Mouse (Mus musculus): ENCODE measurements around the gene Prr36.

Prr36 gene

DNA sequence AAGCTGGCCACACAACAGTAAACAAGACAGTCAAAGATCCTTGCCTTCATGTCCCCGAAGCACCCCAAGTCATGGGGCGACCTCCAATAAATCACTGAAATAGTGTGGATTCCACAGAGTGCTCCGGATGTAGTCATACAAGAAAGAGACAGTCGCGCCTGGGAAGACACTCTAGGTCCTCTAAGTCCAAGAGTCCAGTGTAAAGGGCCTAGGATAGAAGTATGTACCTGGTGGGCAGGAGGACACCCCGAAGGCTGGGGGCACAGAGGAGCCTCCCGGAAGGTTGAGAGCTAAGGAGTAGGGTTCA lies 23.7 kb downstream of the Prr36 start:
- no peak for DNase-seq

DNA sequence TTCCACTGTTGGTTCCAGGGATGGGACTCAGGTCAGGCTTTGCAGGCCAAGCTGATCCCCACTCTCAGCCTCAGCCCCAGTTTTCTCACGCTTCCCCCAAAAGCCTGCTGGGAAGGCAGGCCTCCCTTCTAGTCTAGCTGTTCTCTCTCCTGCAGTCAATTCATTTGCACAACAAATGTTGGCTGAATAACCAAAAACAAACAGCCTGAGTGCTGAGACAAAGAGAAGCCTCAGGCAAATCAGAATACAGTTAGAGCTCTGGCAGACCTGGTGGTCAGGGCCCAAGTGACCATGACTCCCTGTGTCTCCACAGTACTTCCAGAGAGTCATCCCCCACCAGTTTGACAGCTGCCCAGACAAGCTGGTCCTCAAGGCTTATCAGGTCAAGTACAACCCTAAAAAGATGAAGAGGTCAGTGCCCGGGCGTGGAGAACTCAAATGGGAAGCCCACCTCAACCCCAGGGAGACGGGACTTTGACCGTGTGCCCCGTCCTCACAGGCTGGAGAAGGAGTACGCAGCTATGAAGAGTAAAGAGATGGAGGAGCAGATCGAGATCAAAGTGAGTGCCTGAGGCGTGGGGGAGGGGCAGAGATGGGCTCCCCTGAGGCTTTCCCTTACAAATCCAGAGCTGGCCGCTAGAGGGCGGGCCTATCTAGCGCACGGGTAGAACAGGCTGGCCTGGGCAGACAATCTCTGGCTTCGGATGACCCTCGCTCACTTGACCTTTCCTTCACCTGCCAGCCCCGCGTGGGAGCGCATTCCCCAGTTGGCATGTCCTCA lies 24.3 kb downstream of the Prr36 start:
- DNase-seq: peak; percentile 88

DNA sequence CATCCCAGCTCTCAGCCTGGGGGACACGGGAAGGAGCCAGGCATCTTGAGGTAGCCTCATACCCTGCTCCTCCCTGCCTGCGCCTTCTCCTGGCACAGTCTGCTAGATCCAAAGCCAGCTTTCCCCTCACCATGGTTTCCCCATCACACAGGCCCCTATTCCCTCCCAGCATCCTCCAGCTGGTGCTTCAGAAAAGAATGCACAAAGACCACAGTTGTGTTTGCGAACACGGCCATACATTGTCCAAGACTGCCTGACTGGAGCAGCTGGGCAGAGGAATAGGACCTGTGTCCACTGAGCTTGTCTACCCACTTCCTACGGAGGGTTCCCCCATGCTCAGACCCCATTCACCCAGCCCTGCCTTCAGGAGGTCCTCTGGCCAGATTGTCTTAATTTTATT lies 25.0 kb downstream of the Prr36 start:
- DNase-seq: no peak

DNA sequence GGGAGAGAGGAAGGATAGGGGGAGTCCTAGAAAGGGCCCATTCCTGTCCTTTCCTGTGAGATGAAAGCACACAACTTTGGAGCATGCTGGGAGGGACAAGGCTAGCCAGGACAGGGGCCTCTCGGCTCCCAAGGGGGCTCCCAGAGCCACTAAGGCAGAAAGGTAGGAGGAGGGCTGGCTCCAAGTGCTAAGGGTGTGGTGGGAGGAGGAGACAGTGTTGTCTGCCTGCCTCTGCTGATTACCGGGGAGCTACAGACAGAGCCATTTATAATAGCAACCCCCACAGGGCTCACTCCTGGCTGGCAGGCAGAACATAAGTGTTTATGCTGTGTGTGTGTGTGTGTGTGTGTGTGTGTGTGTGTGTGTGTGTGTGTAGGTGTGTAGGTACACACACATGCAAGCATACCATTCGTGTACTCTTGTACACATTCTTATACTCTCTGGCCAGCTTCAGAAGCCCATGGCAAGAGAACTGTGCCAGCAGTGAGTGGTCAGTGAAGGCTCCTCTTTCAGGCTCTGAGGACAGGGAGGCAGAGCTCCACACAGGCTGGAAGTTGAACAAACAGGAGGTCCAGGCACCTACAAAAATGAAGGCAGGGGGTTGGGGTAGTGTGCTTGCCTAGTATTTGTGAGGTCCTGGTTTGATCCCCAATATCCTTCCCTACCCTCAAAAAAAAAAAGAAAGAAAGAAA lies 28.1 kb downstream of the Prr36 start:
- DNase-seq: peak; percentile 82

DNA sequence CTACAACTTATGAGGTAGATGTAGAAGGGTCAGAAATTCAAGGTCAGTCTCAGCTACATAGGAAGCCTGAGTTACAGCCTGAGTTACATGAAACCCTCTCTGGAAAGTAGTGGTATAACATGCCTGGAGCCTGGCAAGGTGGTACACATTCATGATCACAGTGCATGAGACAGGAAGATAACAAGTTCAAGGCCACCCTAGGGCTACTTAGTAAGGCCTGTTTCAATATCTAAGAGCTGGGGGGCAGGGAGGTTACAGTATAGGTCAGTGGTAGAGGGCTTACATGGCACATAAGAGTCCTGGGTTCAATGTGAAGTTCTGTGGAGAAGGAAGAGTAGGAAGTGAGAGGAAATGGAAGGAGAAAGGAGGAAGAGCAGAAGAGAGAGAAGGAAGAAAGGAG lies 28.7 kb downstream of the Prr36 start:
- DNase-seq: peak; percentile 21

DNA sequence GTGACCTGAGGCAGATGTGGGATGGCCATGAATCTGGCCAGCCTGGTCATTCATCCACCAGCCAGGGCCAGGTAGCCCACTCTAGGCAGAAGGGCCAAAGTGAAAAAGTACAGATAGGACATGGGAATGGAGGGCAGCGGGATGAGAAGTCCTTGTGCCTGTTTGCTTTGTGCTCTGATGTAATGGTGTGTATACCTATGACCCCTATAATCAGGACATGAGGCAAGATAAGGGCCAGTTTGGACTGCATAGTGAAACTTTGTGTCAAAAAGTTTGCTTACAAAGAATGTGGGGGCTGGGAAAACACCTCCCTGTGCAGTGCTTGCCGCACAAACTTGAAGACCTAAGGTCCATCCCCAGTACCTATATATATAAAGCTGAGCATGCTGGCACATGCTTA lies 31.1 kb downstream of the Prr36 start:
- DNase-seq: peak; percentile 7

DNA sequence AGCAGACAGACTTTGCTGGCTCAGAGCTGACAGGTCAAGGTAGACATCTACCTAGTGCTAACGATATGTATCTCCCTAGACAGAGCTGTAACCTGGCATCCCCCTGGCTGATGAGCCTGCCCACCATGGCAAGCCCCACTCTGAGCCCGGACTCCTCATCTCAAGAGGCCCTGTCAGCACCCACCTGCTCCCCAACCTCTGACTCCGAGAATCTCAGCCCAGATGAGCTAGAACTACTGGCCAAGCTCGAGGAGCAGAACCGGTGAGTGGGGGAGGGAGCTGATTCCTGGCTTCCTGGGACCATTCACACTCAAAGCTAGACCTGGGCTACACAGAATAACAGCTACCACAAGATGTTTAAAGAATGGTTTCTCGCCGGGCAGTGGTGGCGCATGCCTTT lies 33.9 kb downstream of the Prr36 start:
- DNase-seq: no peak

DNA sequence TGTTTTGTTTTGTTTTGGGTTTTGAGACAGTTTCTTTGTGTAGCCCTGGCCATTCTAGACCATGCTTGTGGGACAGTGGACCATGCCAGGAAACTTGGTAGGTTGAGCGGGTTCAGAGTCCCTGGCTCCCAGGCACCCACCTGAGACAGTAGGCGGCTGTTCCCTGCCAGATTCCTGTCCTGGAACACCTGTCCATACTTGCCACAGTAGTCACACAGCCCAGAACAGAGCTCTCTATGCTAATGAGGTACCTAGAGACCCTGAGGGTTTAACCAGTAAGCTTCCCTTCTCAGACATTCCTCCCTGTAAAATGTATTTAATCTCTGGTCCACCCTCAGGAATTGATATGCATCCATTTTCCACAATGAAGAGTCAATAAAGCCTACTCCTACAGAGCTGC lies 43.2 kb downstream of the Prr36 start:
- no peak for DNase-seq

DNA sequence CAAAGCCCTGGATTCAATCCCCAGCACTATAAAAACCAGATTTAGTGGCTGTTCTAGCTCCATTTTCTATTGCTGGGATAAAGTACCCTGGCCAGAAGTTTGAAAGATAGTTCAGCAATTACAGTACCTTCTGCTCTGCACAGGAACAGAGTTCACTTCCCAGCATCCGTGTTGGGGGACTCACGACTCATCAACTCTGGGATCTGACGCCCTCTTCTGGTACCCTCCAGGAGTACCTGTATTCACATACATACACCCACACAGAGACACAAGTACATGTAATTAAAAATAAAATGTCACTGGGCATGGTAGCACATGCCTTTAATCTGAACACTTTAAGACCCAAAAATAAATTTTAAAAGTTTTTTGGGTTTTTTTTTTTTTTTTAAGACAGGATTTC lies 44.8 kb downstream of the Prr36 start:
- no peak for DNase-seq

DNA sequence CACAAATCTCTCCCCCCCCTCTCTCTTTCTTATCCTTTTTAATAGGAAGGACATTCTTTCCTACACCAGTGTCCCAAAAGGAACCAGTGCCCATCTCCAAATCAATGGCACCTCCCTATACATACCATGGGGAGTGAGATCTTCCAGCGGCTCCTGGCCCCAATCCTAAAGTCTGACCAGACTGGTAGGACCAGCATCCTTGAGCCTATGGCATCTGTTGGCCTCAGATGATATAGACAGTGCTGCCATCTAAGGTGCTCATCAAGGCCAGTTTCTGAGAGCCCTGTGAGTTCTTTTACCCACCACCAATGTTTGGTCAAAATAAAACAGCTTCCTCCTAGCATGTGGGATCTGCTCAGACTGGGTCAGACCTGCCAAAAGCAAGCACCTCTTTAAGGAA lies 49.3 kb downstream of the Prr36 start:
- no peak for DNase-seq

DNA sequence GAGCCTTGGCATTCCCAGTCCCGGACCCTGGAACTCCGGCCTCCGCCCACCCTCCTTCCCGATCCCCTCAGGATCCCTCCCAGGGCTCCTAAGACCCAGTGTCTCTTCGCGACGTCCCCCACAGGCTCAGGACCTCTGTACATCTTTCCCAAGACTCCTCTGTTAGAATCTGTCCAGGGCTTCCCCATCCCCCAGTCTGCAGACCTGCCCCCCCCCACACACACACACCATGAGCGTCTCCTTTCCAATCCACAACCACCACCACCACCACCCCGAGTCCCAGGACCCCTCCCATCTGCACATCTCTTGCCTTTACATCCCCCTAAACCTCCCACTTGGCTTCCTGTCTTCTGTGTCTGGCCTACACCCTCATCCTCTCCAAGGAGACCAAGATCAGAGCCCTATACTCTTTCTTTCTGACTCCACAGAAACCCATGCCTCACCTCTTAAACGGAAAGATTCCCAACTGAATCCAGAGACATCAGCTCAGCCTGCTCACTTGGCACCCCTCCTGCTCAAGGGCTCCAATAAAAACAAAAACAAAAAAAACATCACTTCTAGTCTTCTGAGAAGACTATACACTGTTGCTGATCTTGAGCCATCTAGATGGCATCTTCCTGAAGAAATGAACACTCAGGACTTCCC lies 50.3 kb downstream of the Prr36 start:
- no peak for DNase-seq

DNA sequence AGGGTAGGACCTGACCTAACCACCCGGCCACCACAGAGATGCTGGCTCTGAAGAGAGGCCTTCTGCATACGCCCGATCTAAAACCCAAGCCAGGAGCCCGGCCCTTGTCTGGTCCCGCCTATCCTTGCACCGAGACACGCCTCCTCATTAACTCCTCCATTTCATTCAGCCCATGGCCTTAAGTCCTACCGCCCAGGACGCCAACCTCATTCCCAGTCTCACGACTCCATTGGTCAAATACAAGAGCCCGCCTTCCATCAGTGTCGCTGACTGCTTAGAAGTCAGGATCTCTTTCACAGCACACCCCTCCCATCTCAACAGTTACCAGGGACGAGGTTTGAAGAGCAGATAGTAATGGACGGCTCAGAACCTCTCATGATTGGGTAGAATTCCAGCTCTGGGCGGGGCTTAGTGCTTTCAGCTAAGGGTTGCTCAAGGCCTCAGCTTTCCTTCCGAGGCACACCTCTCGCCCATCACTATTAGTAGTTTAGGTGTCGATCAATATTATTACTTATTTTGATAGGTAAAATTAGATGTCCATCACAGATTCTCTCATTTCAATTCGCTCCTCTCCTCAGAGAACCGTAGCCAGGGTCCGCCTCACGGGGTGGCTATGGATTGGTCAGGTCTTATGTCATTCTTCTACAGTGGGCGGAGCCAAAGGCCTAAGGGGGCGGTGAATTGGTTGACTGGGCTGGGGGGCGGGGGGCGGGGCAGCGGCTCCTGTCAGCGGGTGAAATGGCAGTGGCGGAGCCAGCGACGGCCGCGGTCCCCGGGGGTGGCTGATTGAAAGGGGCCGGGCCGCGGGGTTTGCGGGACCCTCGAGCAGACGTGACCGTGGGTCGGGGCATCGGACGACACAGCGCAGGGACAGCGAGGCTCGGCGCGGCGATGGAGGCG lies 51.2 kb downstream of the Prr36 start, which contains the start of gene Evi5l:
Evi5l (plus strand) TSS at position 716 of the 900 bp plus-strand sequence.
- DNase-seq: peak; percentile 97

DNA sequence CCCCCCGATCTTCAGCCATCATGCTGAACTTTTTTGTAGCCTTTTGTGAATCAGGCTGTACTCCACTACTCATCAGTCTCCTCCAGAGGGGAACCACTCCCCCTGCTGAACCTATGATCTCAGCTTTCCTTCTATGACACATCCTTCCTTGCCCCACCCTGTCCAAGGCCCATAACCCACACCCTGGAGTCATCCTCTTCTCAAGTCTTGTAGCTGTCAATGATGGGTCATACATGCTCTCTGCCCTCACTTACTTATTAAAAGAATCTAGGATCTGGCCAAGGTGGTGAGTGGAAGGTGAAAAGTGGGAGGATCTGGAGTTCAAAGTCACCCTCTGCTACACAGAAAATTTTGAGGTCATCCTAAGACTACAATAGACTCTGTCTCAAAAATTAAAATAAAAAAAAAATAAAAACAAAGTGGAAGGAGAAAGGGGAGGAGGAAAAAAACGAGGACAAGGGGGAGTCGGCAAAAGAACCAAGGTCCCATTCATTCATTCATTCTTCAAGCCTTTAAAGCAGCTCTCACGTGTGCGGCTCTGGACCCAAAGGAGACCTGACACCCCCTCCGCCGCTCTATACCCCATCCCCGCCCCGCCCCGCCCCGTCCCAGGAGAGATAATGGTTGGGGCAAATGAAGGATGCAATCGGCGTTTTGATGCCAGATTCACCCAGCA lies 51.9 kb downstream of the Prr36 start:
- DNase-seq: no peak

DNA sequence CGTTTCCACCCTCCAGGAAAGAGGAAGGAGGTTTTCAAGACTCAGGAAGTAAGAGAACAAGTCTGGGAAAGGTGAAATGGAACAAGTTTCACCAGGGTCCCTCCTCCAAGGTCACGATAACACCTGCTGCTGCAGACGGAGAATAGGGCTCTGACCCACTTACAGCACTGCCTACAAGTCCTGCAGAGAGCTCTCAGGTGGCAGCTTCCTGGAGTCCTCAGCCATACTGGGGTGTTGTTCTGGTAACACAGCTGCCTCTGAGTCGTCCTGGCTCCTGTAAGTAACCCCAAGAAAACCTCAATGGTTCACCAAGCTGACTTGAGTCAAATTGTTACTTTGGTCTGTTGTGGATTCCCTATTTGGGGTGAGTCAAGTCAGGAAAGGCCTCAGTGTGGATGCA lies 54.5 kb downstream of the Prr36 start:
- no peak for DNase-seq
